Mouse (Mus musculus) embryonic facial prominence, embryonic 14.5 days (tissue): Measurements from ENCODE around the gene Apba3. TPM values are rescaled to one million over a fixed set of nuclear protein-coding genes. Genes with fewer than 3 reads are reported as not detected.
"Not testable (repeated sequence)": the region's sequence is repeated elsewhere in the genome, so short reads cannot be mapped to it uniquely, and the experiment has no call there.

Experiments
- ATAC-seq: fragments of 200-750 bp; cut with Nextera tagmentation; 2 replicates; pipeline ENCODE4 v1.8.0; 2017; ENCODE audit warnings: low read depth, moderate number of reproducible peaks, moderate TSS enrichment
- DNase-seq: peaks from one replicate; pipeline ENCODE4 v3.0.0-alpha.2; 2015; ENCODE audit warnings: low spot score
- H3K27ac ChIP-seq: fragments of 300-500 bp; sonication (generic); replicated peaks from 2 replicates; pipeline ENCODE4 v1.5.1; 2014; ENCODE audit warnings: low read depth, mild to moderate bottlenecking, low read length, moderate library complexity
- H3K27me3 ChIP-seq: fragments of 300-500 bp; sonication (generic); replicated peaks from 2 replicates; pipeline ENCODE4 v1.6.1; 2014; ENCODE audit warnings: low read length; ENCODE audit not compliant: control insufficient read depth, insufficient read depth
- H3K36me3 ChIP-seq: fragments of 300-500 bp; sonication (generic); 2 replicates; pipeline ENCODE4 v1.6.1; 2014; ENCODE audit warnings: low read length, mixed read lengths; ENCODE audit not compliant: control insufficient read depth, insufficient read depth
- H3K4me1 ChIP-seq: fragments of 300-500 bp; sonication (generic); 2 replicates; pipeline ENCODE4 v1.6.1; 2014; ENCODE audit warnings: antibody characterized with exemption, low read length; ENCODE audit not compliant: control insufficient read depth, insufficient read depth
- H3K4me2 ChIP-seq: fragments of 300-500 bp; sonication (generic); 2 replicates; pipeline ENCODE4 v1.6.1; 2014; ENCODE audit warnings: low read depth, mild to moderate bottlenecking, low read length, moderate library complexity, mixed read lengths
- H3K4me3 ChIP-seq: fragments of 300-500 bp; sonication (generic); 2 replicates; pipeline ENCODE4 v1.5.1; 2014; ENCODE audit warnings: low read depth, mild to moderate bottlenecking, low read length
- H3K9ac ChIP-seq: fragments of 300-500 bp; sonication (generic); 2 replicates; pipeline ENCODE4 v1.6.1; 2014; ENCODE audit warnings: low read depth, mild to moderate bottlenecking, low read length, moderate library complexity, mixed read lengths
- H3K9me3 ChIP-seq: fragments of 300-500 bp; sonication (generic); 2 replicates; pipeline ENCODE4 v1.6.1; 2016; ENCODE audit warnings: low read length; ENCODE audit not compliant: control insufficient read depth
- WGBS: fragments of 180-500 bp; shearing (Covaris S2); extraction: QIAGEN DNeasy Blood & Tissue Kit; methylation state at CpG from one replicate; pipeline ENCODE4 v1.1.7; 2014; 5-methylcytosine and 5-hydroxymethylcytosine counted together
- polyA plus RNA-seq: library from polyadenylated mRNA; unstranded; fragments of >200 nt; fragmentation: Nextera tagmentation; extraction: Ambion mirVana; gene quantifications from 2 replicates; pipeline ENCODE4 v1.2.1, GENCODE M21; 2014

Apba3 gene
- 56.0 and 61.4 TPM in 2 replicates for polyA plus RNA-seq

DNA sequence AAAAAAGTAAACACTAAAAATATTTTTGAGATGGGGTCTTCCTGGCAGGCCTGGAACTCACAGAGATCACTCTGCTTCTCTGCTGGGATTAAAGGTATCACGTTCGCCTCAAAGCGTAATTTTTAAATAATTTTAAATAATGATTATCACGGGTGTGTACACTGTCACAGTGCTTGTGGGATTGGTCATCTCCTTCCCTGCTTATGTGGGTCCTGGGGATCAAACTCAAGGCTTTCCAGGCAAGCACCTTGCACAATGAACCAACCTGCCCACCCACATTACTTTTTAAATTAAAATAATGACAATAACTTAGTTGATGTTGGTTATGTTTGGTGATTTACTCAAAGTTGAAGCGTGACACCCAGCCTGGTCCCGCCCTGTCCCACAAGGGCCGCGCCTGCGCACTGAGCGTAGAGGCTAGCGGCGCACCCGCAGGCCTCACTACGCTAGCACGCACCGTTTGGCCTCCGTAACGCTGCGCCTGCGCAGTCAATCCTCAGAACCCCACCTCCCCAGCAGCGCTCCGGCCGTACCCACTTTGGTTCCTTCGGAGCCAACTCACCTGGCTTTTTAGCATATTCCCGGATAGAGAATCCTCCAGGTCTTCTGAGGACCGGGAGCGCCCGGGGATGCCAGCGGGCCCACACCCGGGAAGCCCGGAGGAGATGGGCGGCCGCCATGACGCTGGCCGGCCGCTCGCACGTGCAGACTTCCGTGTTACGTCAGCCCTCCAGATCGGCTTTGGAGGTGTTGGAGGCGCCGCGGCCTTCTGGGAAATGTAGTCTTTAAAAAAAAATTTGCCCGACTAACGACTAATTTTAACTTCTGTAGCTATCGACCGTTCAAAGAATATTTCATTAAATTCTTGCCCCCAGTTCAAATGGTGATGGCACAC, at the start of gene Apba3, which contains the start of gene Mrpl54:
TSS of gene Apba3 (plus strand) at position 750 of the 895 bp plus-strand sequence.
TSS of gene Mrpl54 (minus strand) at position 724 of the 895 bp plus-strand sequence.
- Histone ChIP-seq H3K4me2 (peak within 1 kb of the TSS; percentile 74), H3K9me3 (no peaks in the 10 kb centered on the region), H3K36me3 (peaks cover 42% of the 10 kb centered on the region), H3K27me3 (no peaks in the 10 kb centered on the region), H3K27ac (peak within 1 kb of the TSS; percentile 93), H3K9ac (peak within 1 kb of the TSS; percentile 87), H3K4me1 (peaks cover 6% of the 10 kb centered on the region; the same call in 1 of the 2 replicates), H3K4me3 (peak within 1 kb of the TSS; percentile 71)
- DNase-seq (peak; percentile 98), ATAC-seq (peak; percentile 96)
- under 1% methylated on average over 48 of the region's 48 CpGs for WGBS

DNA sequence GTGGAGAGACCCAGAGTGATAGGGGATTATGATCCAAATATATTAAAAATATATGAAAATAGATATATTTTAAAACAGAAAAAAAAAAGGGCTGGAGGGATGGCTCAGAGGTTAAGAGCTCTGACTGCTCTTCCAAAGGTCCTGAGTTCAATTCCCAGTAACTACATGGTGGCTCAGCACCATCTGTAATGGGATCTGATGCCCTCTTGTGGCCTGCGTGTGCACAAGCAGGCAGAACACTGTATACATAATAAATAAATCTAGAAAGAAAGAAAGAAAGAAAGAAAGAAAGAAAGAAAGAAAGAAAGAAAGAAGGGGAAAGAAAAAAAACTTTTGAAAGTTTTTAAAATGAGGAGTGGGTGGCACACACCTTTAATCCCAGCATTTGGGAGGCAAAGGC, 49.5 kb upstream of the Apba3 start:
- not testable (repeated sequence) for H3K27ac ChIP-seq, H3K27me3 ChIP-seq, DNase-seq, H3K9me3 ChIP-seq, H3K4me3 ChIP-seq, H3K4me2 ChIP-seq, H3K9ac ChIP-seq, H3K36me3 ChIP-seq, ATAC-seq, H3K4me1 ChIP-seq
- WGBS: 27% methylated on average over 1 of the region's 1 CpGs

DNA sequence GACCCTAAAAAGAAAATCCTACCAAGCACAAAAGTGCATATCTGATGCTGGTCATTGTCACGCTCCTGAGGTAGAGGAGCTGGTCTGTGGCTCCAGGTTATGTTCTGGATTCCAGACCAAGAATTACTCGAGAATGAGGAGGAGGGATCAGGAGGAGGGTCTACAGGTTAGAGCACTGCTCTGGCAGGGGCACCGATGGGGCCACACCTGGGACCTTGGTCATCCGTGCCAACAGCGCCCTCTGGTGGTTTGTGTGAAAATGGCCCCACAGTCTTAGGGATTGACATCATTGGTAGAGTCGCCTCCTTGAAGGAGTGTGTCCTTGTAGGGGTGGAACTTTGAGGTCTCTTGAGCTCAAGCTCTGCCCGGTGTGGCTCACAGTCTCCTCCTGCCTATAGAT, 48.8 kb upstream of the Apba3 start:
- 40% methylated on average over 7 of the region's 7 CpGs for WGBS
- Histone ChIP-seq H3K27me3 (no peaks in the 10 kb centered on the region), H3K27ac (no peak overlapping the region), H3K9ac (no peak overlapping the region), H3K9me3 (no peaks in the 10 kb centered on the region), H3K4me2 (no peak overlapping the region), H3K36me3 (no peaks in the 10 kb centered on the region), H3K4me3 (no peak overlapping the region), H3K4me1 (no peaks in the 10 kb centered on the region)
- ATAC-seq (no peak), DNase-seq (no peak)

DNA sequence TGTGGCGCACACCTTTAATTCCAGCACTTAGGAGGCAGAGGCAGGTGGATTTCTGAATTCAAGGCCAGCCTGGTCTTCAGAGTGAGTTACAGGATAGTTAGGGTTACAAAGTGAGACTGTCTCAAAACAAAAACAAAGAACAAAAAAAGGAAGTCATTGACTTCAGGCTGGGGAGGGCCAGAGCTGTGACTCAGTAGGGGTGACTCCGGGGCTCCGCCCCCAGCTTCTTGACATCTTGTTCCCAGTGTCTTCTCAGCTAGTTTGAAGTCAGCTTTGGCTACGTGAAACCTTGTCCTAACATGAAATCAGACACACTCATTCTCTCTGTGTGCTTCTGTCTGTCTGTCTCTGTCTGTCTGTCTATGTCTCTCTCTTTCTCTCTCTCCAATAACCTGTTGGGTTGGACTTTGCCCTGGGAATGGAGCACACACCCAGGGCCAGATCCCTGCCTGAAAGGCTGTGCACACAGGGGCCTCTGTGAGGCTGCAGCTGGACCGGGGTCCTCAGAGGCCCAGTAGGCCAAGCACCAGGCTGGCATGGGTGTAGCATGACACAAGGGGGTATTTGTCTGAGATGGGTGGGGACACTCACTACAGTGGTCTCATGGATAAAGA, 45.3 kb upstream of the Apba3 start:
- no peak for ATAC-seq
- no peak overlapping the region for H3K4me3 ChIP-seq
- H3K4me1 ChIP-seq: no peaks in the 10 kb centered on the region
- no peak overlapping the region for H3K9ac ChIP-seq
- H3K27ac ChIP-seq: no peak overlapping the region
- H3K36me3 ChIP-seq: no peaks in the 10 kb centered on the region
- H3K27me3 ChIP-seq: no peaks in the 10 kb centered on the region
- H3K9me3 ChIP-seq: no peaks in the 10 kb centered on the region
- no peak overlapping the region for H3K4me2 ChIP-seq
- DNase-seq: no peak
- WGBS: 90% methylated on average over 5 of the region's 5 CpGs

DNA sequence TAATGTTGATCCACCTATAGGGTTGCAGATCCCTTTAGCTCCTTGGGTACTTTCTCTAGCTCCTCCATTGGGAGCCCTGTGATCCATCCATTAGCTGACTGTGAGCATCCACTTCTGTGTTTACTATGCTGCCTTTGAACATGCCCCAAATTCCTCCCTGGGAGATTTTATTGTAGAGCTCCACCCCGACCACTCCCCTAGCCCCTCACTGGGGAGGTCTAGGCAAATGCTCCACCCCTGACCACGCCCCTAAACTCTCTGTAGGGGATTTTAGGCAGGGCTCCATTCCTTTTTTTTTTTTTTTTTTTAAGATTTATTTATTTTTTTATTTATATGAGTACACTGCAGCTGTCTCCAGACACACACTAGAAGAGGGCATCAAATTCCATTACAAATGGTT, 43.0 kb upstream of the Apba3 start:
- WGBS: 56% methylated on average over 2 of the region's 2 CpGs
- not testable (repeated sequence) for H3K27ac ChIP-seq, ATAC-seq, H3K4me1 ChIP-seq, H3K4me2 ChIP-seq, H3K9ac ChIP-seq, DNase-seq, H3K36me3 ChIP-seq, H3K9me3 ChIP-seq, H3K4me3 ChIP-seq, H3K27me3 ChIP-seq

DNA sequence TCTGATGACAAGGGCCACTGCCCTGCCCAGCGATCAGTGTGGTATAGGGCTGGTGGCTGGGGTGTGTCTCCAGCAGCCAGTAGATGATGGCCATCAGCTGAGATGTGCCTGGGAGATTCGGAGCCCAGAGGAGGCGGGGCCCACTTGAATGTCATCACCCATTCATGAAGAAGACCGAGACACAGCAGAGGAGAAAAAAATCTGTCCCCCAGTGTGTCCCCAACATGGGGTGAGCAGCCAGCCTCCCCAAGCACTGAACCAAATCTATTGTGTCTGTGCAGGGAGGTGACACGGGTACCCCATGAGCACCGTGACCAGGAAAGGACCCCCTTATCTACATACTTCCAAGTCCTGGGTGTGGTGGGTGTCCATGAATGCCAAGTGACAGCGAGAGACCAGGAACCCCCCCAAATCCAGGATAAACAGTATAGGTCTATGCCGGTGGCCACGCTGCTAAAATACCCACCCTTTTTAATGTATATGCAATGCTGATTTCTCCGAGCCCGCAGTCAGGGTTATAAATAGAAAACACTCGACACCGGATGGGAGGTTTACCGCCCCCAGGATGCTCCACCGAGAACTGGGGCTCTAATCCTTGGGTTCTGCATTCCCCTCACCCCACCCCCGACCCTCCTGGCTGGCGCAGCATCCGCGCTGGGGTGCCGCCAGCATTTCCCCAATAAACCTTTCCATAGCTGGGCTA, 36.9 kb upstream of the Apba3 start:
- 15% methylated on average over 20 of the region's 20 CpGs for WGBS
- Histone ChIP-seq H3K4me2 (peak overlapping the region; percentile 41), H3K36me3 (no peaks in the 10 kb centered on the region), H3K4me3 (peak overlapping the region; percentile 23), H3K27me3 (peaks cover 30% of the 10 kb centered on the region), H3K4me1 (peaks cover 9% of the 10 kb centered on the region), H3K9me3 (no peaks in the 10 kb centered on the region), H3K27ac (no peak overlapping the region), H3K9ac (peak overlapping the region; percentile 26)
- no peak for DNase-seq
- ATAC-seq: no peak

DNA sequence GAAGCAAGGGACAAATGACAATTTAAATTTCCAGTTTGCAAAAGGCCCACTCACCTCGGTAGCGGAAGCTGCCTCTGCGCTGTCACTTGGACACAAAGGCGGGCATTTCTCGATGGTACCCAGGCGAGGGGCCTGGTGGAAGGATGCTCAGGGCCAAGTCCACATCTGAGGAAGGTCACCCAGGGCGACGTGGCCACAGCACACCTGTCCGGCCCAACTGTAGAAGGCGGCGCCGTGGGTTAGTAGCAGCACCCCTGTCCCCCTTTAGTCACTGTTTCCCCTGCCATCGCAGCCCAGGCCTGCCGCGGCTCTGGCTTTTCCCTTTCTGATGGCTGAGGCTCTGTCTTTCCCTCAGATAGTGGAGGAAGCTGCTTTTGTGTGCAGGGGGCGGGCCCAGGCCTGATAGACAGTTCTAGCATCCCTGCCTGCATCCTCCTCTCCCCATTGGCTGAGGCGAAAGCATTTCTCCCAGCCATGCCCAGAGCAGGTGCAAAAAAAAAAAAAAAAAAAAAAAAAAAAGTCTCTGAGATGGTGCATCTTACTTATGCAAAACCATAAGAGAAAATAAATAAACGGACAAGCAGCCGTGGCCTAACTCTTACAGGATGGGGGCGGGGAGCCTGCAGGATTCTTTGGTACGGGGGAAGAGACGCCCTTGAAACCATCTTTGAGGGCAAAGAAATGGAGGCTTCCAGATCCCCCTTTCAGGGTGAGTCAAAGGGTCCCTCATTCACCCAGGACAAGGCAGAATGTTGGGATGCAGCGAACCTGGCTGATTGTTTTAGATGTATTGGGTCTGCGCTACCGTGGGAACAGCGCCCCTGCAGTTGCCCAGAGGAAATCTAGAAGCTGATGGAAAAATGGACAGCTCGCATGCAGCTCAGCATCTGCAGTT, 36.1 kb upstream of the Apba3 start, which contains the start of gene Atcay:
TSS of gene Atcay (minus strand) at position 396 of the 895 bp plus-strand sequence.
- WGBS: 6% methylated on average over 27 of the region's 27 CpGs
- peak within 1 kb of the TSS; percentile 23 for H3K4me3 ChIP-seq
- peaks cover 30% of the 10 kb centered on the region for H3K27me3 ChIP-seq
- H3K27ac ChIP-seq: no peak within 1 kb of the TSS
- peak; percentile 34 for DNase-seq
- peak; percentile 74; the same call in 1 of the 2 replicates for ATAC-seq
- no peaks in the 10 kb centered on the region for H3K9me3 ChIP-seq
- no peaks in the 10 kb centered on the region for H3K36me3 ChIP-seq
- H3K4me2 ChIP-seq: peak within 1 kb of the TSS; percentile 42
- peaks cover 9% of the 10 kb centered on the region for H3K4me1 ChIP-seq
- H3K9ac ChIP-seq: peak within 1 kb of the TSS; percentile 26
